Comparison of ENCODE assay signal across 8 mouse cellular contexts in the genomic region with DNA sequence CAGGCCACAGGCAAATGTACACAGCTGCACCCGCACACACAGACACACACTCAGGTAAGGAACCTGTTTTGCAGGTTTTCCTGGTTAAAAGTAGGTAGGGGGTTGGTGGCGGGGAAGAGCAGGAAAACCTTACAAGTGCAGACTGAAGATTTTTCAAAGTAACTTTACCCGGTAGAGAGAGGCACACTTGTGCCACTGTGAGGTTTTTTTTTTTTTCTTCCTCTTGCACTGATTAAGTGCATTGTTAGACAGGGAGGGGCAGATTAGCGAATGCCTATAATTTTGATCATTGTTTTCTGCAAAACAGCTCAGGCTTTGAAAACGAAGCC.
DNase-seq lines count a peak whose midpoint lies in the region; ATAC-seq and TF ChIP-seq lines count a peak whose summit lies in the region.

No protein-coding gene starts in this region.

- no peak overlapping the region for H3K9ac ChIP-seq in liver, embryonic 11.5 days (ENCODE audit: low read depth, low read length)
- H3K9ac ChIP-seq in hindbrain, embryonic 12.5 days: no peak overlapping the region
- no peak overlapping the region for H3K9ac ChIP-seq in liver, embryonic 13.5 days

- no peak for ATAC-seq in liver, embryonic 11.5 days (replicated peaks; ENCODE audit: low FRiP score)
- no peak for ATAC-seq in hindbrain, embryonic 12.5 days (ENCODE audit: low FRiP score)
- ATAC-seq in liver, embryonic 13.5 days (ENCODE audit: low read depth): no peak
- no peak for ATAC-seq in CD4-positive, CD25-positive, alpha-beta regulatory T cell, adult 4 months
- ATAC-seq in erythroblast, adult 5-6 weeks (replicated peaks; ENCODE audit: low FRiP score, poor library complexity, severe bottlenecking): no peak

- H3K9me3 ChIP-seq in liver, embryonic 11.5 days (ENCODE audit: control insufficient read depth, low read length): no peaks in the 10 kb centered on the region
- no peaks in the 10 kb centered on the region for H3K9me3 ChIP-seq in hindbrain, embryonic 12.5 days (replicated peaks)
- H3K9me3 ChIP-seq in liver, embryonic 13.5 days (replicated peaks): no peaks in the 10 kb centered on the region

- no peak overlapping the region for H3K27ac ChIP-seq in liver, embryonic 11.5 days (ENCODE audit: low read depth, low read length)
- H3K27ac ChIP-seq in hindbrain, embryonic 12.5 days: no peak overlapping the region
- no peak overlapping the region for H3K27ac ChIP-seq in liver, embryonic 13.5 days
- H3K27ac ChIP-seq in small intestine, adult 2 months (ENCODE audit: insufficient read depth, low read depth, low read length): peak overlapping the region; percentile 31

- TF ChIP-seq CTCF in small intestine, adult 2 months (IDR thresholded peaks at IDR 0.05; ENCODE audit: extremely low read depth, insufficient read length, insufficient replicate concordance, low read depth, low read length): no peak

- no peaks in the 10 kb centered on the region for H3K27me3 ChIP-seq in liver, embryonic 11.5 days (replicated peaks; ENCODE audit: control insufficient read depth, insufficient read depth, low read length)
- no peaks in the 10 kb centered on the region for H3K27me3 ChIP-seq in hindbrain, embryonic 12.5 days
- no peaks in the 10 kb centered on the region for H3K27me3 ChIP-seq in liver, embryonic 13.5 days
- no peaks in the 10 kb centered on the region for H3K27me3 ChIP-seq in small intestine, adult 2 months (ENCODE audit: control insufficient read depth, insufficient read depth, low read length)

- no peaks in the 10 kb centered on the region for H3K36me3 ChIP-seq in liver, embryonic 11.5 days (ENCODE audit: control insufficient read depth, insufficient read depth, low read length)
- no peaks in the 10 kb centered on the region for H3K36me3 ChIP-seq in hindbrain, embryonic 12.5 days
- no peaks in the 10 kb centered on the region for H3K36me3 ChIP-seq in liver, embryonic 13.5 days
- H3K36me3 ChIP-seq in small intestine, adult 2 months (ENCODE audit: control insufficient read depth, insufficient read depth, low read length): no peaks in the 10 kb centered on the region; the same call in 1 of the 2 replicates

- H3K4me2 ChIP-seq in liver, embryonic 11.5 days: peak overlapping the region; percentile 47
- H3K4me2 ChIP-seq in hindbrain, embryonic 12.5 days (replicated peaks): peak overlapping the region; percentile 41
- peak overlapping the region; percentile 43 for H3K4me2 ChIP-seq in liver, embryonic 13.5 days

- H3K4me1 ChIP-seq in liver, embryonic 11.5 days (replicated peaks; ENCODE audit: control insufficient read depth, insufficient read depth, low read length): peaks cover 4% of the 10 kb centered on the region; the same call in 1 of the 2 replicates
- peaks cover 16% of the 10 kb centered on the region for H3K4me1 ChIP-seq in hindbrain, embryonic 12.5 days
- H3K4me1 ChIP-seq in liver, embryonic 13.5 days (replicated peaks): peaks cover 10% of the 10 kb centered on the region; the same call in 1 of the 2 replicates
- peaks cover 4% of the 10 kb centered on the region for H3K4me1 ChIP-seq in small intestine, adult 2 months (ENCODE audit: control insufficient read depth, insufficient read depth, insufficient read length, low read length)

- H3K4me3 ChIP-seq in liver, embryonic 11.5 days (ENCODE audit: low read depth, low read length): peak overlapping the region; percentile 3; the same call in 1 of the 2 replicates
- peak overlapping the region; percentile 5 for H3K4me3 ChIP-seq in hindbrain, embryonic 12.5 days
- peak overlapping the region; percentile 18 for H3K4me3 ChIP-seq in liver, embryonic 13.5 days (replicated peaks)
- H3K4me3 ChIP-seq in small intestine, adult 2 months (ENCODE audit: low read depth, low read length): peak overlapping the region; percentile 27; the same call in 1 of the 2 replicates

- TF ChIP-seq POLR2A in small intestine, adult 2 months (IDR thresholded peaks at IDR 0.05; ENCODE audit: low read depth, low read length): no peak

- 32% methylated on average over 5 of the region's 5 CpGs for WGBS in liver, embryonic 11.5 days
- 13% methylated on average over 5 of the region's 5 CpGs for WGBS in hindbrain, embryonic 12.5 days
- WGBS in liver, embryonic 13.5 days (ENCODE audit: insufficient replicate concordance): 19% methylated on average over 5 of the region's 5 CpGs
- WGBS in small intestine, adult 2 months: 11% methylated on average over 5 of the region's 5 CpGs

- DNase-seq in liver, embryonic 11.5 days (ENCODE audit: low spot score): no peak
- DNase-seq in liver: no peak
- no peak for DNase-seq in liver, embryonic 13.5 days
- no peak for DNase-seq in layer of hippocampus, adult 8-10 months (ENCODE audit: low spot score in 2 of 2)
